Mouse (Mus musculus) limb, embryonic 12.5 days (tissue): ENCODE results near the gene Egf. TPM values are rescaled to one million over a fixed set of nuclear protein-coding genes. Genes with fewer than 3 reads are reported as not detected.

ENCODE experiments used
- ATAC-seq: fragments of 200-750 bp; cut with Nextera tagmentation; 2 replicates; pipeline ENCODE4 v1.8.0; 2017; ENCODE audit warnings: low read depth, moderate TSS enrichment; ENCODE audit not compliant: insufficient number of reproducible peaks, insufficient read depth, low FRiP score, low TSS enrichment
- H3K27ac ChIP-seq: fragments of 300-500 bp; sonication (generic); 2 replicates; pipeline ENCODE4 v1.5.1; 2016; ENCODE audit warnings: mild to moderate bottlenecking, moderate library complexity
- H3K27me3 ChIP-seq: fragments of 300-500 bp; sonication (generic); 2 replicates; pipeline ENCODE4 v1.6.1; 2016; ENCODE audit warnings: mild to moderate bottlenecking, moderate library complexity
- H3K36me3 ChIP-seq: fragments of 300-500 bp; sonication (generic); 2 replicates; pipeline ENCODE4 v1.6.1; 2016; ENCODE audit warnings: mild to moderate bottlenecking, moderate library complexity
- H3K4me1 ChIP-seq: fragments of 300-500 bp; sonication (generic); replicated peaks from 2 replicates; pipeline ENCODE4 v1.6.1; 2016
- H3K4me2 ChIP-seq: fragments of 300-500 bp; sonication (generic); 2 replicates; pipeline ENCODE4 v1.6.1; 2016; ENCODE audit warnings: mild to moderate bottlenecking, moderate library complexity
- H3K4me3 ChIP-seq: fragments of 300-500 bp; sonication (generic); replicated peaks from 2 replicates; pipeline ENCODE4 v1.5.1; 2016; ENCODE audit warnings: mild to moderate bottlenecking
- H3K9ac ChIP-seq: fragments of 300-500 bp; sonication (generic); replicated peaks from 2 replicates; pipeline ENCODE4 v1.6.1; 2016; ENCODE audit warnings: mild to moderate bottlenecking, moderate library complexity
- H3K9me3 ChIP-seq: fragments of 300-500 bp; sonication (generic); 2 replicates; pipeline ENCODE4 v1.6.1; 2016; ENCODE audit warnings: mild to moderate bottlenecking, moderate library complexity
- WGBS: fragments of 180-500 bp; shearing (Covaris S2); methylation state at CpG from one replicate; pipeline ENCODE4 v1.1.7; 2016; 5-methylcytosine and 5-hydroxymethylcytosine counted together
- microRNA-seq: library from miRNA; unstranded; fragments of <30 nt; microRNA quantifications from one replicate; pipeline ENCODE4, GENCODE M21; 2017
- polyA plus RNA-seq: library from polyadenylated mRNA; unstranded; fragments of >200 nt; fragmentation: Nextera tagmentation; extraction: Ambion mirVana; gene quantifications from 2 replicates; pipeline ENCODE4 v1.2.1, GENCODE M21; 2016

The Egf gene
- polyA plus RNA-seq, 1 experiment from 2014 or later: 2.0 TPM

DNA sequence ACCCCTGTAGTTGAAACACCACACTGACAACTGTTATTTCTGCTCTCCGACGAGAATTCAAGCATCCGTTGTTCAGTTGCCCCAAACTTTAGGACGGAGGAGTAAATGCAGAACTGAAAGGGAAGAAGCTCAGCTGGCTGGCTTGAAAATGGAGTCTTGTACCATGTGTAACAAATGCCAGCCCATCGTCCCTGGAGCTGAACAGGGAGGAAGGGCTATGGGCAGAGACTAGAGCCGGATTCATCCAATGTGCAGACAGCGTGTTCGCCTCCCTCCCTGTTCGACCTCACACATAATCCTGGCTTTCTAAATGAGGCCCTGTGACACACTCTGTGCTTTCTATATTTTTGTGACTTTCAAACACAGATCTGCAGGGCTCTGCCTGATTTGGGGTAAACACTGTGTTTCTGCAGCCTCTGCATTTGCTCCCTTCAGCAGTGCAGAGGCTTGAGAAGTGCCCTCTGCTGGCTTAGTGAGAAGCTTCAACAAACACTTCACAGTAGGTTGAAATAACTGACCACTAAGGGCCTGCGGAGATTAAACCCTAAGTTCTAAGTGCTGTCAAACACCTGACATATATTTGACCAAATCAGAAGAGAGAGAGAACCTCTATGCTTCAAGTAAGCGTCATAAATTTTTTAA, 120.7 kb downstream of the Egf start:
- Histone ChIP-seq H3K4me2 (no peak overlapping the region), H3K9me3 (no peaks in the 10 kb centered on the region), H3K36me3 (peaks cover 33% of the 10 kb centered on the region; the same call in 1 of the 2 replicates), H3K4me3 (no peak overlapping the region), H3K27me3 (no peaks in the 10 kb centered on the region), H3K4me1 (no peaks in the 10 kb centered on the region), H3K27ac (no peak overlapping the region), H3K9ac (no peak overlapping the region)
- no peak for ATAC-seq
- 89% methylated on average over 11 of the region's 11 CpGs for WGBS

DNA sequence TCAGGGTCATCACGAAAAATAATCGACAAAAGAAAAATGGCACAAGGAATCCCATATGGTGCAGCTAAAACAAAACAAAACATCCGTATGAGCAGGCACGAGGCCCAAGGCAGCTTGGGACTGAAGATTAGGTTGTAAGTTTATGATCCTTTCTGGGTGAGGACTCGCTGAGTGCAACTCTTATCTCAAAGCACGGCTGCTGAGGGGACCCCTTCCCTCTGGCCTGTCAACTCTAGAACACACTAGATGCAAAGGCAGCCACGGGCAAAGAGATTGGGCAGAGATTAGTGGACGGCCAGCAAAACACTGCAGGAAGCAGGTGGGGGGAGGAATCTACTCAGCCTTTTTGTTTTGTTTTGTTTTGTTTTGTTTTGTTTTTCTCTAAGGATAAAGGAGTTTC, 121.6 kb downstream of the Egf start:
- Histone ChIP-seq H3K9me3 (no peaks in the 10 kb centered on the region), H3K4me3 (no peak overlapping the region), H3K4me1 (no peaks in the 10 kb centered on the region), H3K36me3 (peaks cover 40% of the 10 kb centered on the region), H3K27me3 (no peaks in the 10 kb centered on the region), H3K9ac (no peak overlapping the region), H3K27ac (no peak overlapping the region), H3K4me2 (no peak overlapping the region)
- no peak for ATAC-seq
- WGBS: 80% methylated on average over 8 of the region's 8 CpGs

DNA sequence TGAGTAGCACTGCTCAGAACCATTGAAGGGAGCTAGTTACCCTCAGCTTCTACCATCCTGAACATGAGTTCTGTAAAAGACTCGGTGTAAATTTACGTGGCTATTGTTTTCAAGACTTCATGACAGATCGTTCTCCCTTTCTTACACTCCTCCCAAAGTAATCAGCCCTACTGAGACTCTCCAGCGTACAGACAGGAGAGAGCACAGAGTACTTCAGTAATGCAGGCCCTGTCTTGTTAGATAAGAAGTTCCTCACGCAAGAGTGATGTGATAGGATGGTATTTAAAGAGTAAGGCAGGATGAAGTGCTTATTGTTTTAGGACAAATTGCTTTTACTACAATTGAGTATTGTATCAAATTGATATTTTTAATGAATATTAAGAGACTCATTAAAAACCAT, 123.3 kb downstream of the Egf start:
- Histone ChIP-seq H3K9ac (no peak overlapping the region), H3K27ac (no peak overlapping the region), H3K9me3 (no peaks in the 10 kb centered on the region), H3K27me3 (no peaks in the 10 kb centered on the region), H3K36me3 (peaks cover 52% of the 10 kb centered on the region), H3K4me1 (no peaks in the 10 kb centered on the region), H3K4me2 (no peak overlapping the region), H3K4me3 (no peak overlapping the region)
- ATAC-seq: no peak
- 94% methylated on average over 5 of the region's 5 CpGs for WGBS

DNA sequence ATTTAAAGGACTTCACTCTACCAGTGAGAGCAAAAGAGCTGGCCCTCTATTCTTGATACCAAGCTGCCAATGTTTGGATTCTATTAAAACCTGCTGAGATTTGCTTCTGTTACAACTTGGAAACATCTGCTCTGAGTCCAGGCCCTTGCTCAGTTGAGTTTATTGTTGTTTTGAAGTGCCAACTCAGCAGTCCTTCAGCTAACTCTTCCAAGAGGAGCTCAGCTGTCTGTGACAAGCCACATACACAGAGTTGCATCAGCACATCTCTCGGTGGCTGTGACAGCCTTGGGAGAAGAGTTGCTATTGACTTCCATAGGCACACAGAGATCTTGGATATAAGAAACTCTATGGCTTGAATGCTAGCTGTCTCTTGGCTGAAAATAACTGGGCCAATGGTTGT, 124.1 kb downstream of the Egf start:
- H3K27ac ChIP-seq: no peak overlapping the region
- no peak overlapping the region for H3K9ac ChIP-seq
- H3K9me3 ChIP-seq: no peaks in the 10 kb centered on the region
- no peak overlapping the region for H3K4me3 ChIP-seq
- no peaks in the 10 kb centered on the region for H3K27me3 ChIP-seq
- WGBS: 88% methylated on average over 1 of the region's 1 CpGs
- ATAC-seq: no peak
- peaks cover 52% of the 10 kb centered on the region for H3K36me3 ChIP-seq
- no peaks in the 10 kb centered on the region for H3K4me1 ChIP-seq
- no peak overlapping the region for H3K4me2 ChIP-seq

Small RNA genes lying within 50 kb of the gene (microRNA-seq; reads per million reads assigned to microRNA genes)
- not detected for gene Gm24515

Other genes starting within 250 kb of the Egf start
- gene Elovl6, start 223.0 kb downstream of the Egf start, polyA plus RNA-seq: 35.2 and 41.5 TPM in 2 replicates
- gene Lrit3, start 48.7 kb upstream of the Egf start, polyA plus RNA-seq: not detected in 2 replicates
- 0.18 TPM in 1 of 2 replicates, not detected in the other for gene Rrh, start 67.3 kb upstream of the Egf start, polyA plus RNA-seq
- gene Gar1, start 76.1 kb upstream of the Egf start, polyA plus RNA-seq: 110 and 118 TPM in 2 replicates
- gene Cfi, start 80.6 kb upstream of the Egf start, polyA plus RNA-seq: 0.13 and 0.23 TPM in 2 replicates
- 24.5 and 24.6 TPM in 2 replicates for gene Pla2g12a, start 123.3 kb upstream of the Egf start, polyA plus RNA-seq
- 107 and 109 TPM in 2 replicates for gene Casp6, start 146.1 kb upstream of the Egf start, polyA plus RNA-seq
- gene Mcub, start 214.9 kb upstream of the Egf start, polyA plus RNA-seq: 12.5 and 13.7 TPM in 2 replicates